ENCODE assay signal across 13 mouse cellular contexts in genomic region chr16:7801161-7801560, GRCm38 (mm10).
"Had no signal": no experiment of that assay in that cellular context is flagged by ENCODE, and none has a peak within 500 bp of the region (broad histone marks: within the 10 kb centered on the region; RNA-seq: fewer than 3 reads in every experiment).

No protein-coding gene starts in this region.

- H3K4me3 ChIP-seq: limb, embryonic 12.5 days; limb, embryonic 15.5 days; liver, embryonic 13.5 days had no signal

- DNase-seq: left cerebral cortex, postnatal 4 days; liver, embryonic 13.5 days; lung, adult 2 months; lung, postnatal 14 days; lung, postnatal 4 days; midbrain, embryonic 14.5 days; thymus, adult 18-20 months; thymus, postnatal 36 days had no signal

- H3K4me1 ChIP-seq: limb, embryonic 12.5 days; limb, embryonic 15.5 days; liver, embryonic 13.5 days had no signal

- H3K27me3 ChIP-seq: limb, embryonic 12.5 days; limb, embryonic 15.5 days; liver, embryonic 13.5 days had no signal

- H3K9me3 ChIP-seq: limb, embryonic 12.5 days; limb, embryonic 15.5 days; liver, embryonic 13.5 days had no signal

- H3K4me2 ChIP-seq: limb, embryonic 12.5 days; limb, embryonic 15.5 days; liver, embryonic 13.5 days; midbrain, embryonic 11.5 days had no signal

- H3K27ac ChIP-seq: kidney, postnatal 0 days; limb, embryonic 12.5 days; limb, embryonic 15.5 days; liver, embryonic 13.5 days had no signal

- ATAC-seq: hindbrain, embryonic 16.5 days had no signal

- H3K36me3 ChIP-seq: limb, embryonic 12.5 days; limb, embryonic 15.5 days; liver, embryonic 13.5 days had no signal

- H3K9ac ChIP-seq: limb, embryonic 12.5 days; limb, embryonic 15.5 days; liver, embryonic 13.5 days had no signal
